Mouse (Mus musculus) bone marrow macrophage, adult 2 months (primary cell): ENCODE data around the gene Acot12.

Experiments
- CTCF ChIP-seq: IDR thresholded peaks from 2 replicates; pipeline ENCODE4 v1.5.1; 2012; ENCODE audit warnings: low read depth, mild to moderate bottlenecking, low read length, moderate library complexity
- POLR2A ChIP-seq: IDR thresholded peaks from 2 replicates; pipeline ENCODE4 v1.6.1; 2012; ENCODE audit warnings: mild to moderate bottlenecking, low read depth, low read length, borderline replicate concordance

DNA sequence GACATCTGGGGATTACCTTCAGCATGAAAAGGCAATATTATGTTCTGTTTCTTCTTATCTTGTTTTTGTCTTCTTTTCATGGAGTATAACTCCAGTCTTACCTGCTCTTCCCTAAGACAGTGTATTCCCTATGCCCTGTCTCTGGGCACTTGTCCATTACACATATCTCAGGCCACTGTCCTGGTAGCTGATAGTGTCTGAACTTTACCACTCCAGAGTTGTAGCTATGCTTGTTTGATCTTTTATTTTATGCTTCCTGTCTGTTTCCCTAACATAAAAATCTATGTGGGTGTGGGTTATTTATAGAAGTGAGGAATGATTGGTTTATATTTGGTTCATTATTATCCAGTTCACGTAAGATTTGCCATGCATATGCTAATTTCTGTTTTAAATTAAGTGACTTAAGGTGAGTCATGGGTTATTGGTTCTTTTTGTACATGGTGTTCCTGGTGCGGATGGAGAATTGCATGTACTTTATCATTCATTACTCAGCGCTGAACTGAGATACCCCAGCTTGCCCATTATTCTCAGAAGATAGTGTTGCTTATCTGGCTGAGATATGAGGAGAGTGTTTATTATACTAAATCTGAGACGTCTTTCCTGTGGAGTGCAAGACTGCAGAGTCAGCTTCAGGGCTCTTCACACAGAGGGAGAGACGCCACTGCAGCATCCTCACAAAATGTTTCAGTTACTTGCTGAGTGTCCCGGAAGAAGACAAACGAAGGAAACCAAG, 17.2 kb downstream of the Acot12 start:
- TF ChIP-seq POLR2A (no peak), CTCF (no peak)
